Mouse (Mus musculus) spleen, adult 2 months (tissue): ENCODE measurements around the gene Nphp4.

Experiments used
- CTCF ChIP-seq: fragments of 200-500 bp; IDR thresholded peaks from 2 replicates; pipeline ENCODE4 v1.5.1; 2011; ENCODE audit warnings: mild to moderate bottlenecking, inconsistent platforms; ENCODE audit not compliant: insufficient read depth, insufficient read length, insufficient replicate concordance; ENCODE audit errors: extremely low read depth
- POLR2A ChIP-seq: fragments of 200-500 bp; IDR thresholded peaks from 2 replicates; pipeline ENCODE4 v1.6.1; 2011; ENCODE audit warnings: low read depth, low read length, inconsistent platforms

- no peak for TF ChIP-seq POLR2A
- no peak for TF ChIP-seq CTCF
Observed at GRCm38 (mm10) chr4:152553582-152554285, 77.2 kb downstream of the Nphp4 start.
